Mouse (Mus musculus) hindbrain, embryonic 14.5 days (tissue): ENCODE results near the gene Trim40. TPM values are rescaled to one million over a fixed set of nuclear protein-coding genes. Genes with fewer than 3 reads are reported as not detected.
A peak's percentile ranks its signal among the peaks of the same experiment; 100 is the strongest.
"Not testable (repeated sequence)": the region's sequence is repeated elsewhere in the genome, so short reads cannot be mapped to it uniquely, and the experiment has no call there.

ENCODE experiments used
- ATAC-seq: fragments of 200-750 bp; cut with Nextera tagmentation; 2 replicates; pipeline ENCODE4 v1.8.0; 2017; ENCODE audit warnings: moderate number of reproducible peaks, mild to moderate bottlenecking, moderate TSS enrichment, moderate library complexity; ENCODE audit not compliant: low FRiP score
- DNase-seq: peaks from one replicate; pipeline ENCODE4 v3.0.0-alpha.2; 2015; ENCODE audit warnings: low spot score
- H3K27ac ChIP-seq: fragments of 300-500 bp; sonication (generic); 2 replicates; pipeline ENCODE4 v1.5.1; 2014; ENCODE audit warnings: mild to moderate bottlenecking, moderate library complexity
- H3K27me3 ChIP-seq: fragments of 300-500 bp; sonication (generic); 2 replicates; pipeline ENCODE4 v1.6.1; 2014; ENCODE audit warnings: mild to moderate bottlenecking, low read length, mixed read lengths; ENCODE audit not compliant: control insufficient read depth, insufficient read depth
- H3K36me3 ChIP-seq: fragments of 300-500 bp; sonication (generic); replicated peaks from 2 replicates; pipeline ENCODE4 v1.6.1; 2014; ENCODE audit not compliant: control insufficient read depth, insufficient read depth
- H3K4me1 ChIP-seq: fragments of 300-500 bp; sonication (generic); replicated peaks from 2 replicates; pipeline ENCODE4 v1.6.1; 2014; ENCODE audit warnings: antibody characterized with exemption, low read length, mixed read lengths; ENCODE audit not compliant: control insufficient read depth, insufficient read depth
- H3K4me2 ChIP-seq: fragments of 300-500 bp; sonication (generic); replicated peaks from 2 replicates; pipeline ENCODE4 v1.6.1; 2014; ENCODE audit warnings: mild to moderate bottlenecking, moderate library complexity
- H3K4me3 ChIP-seq: fragments of 300-500 bp; sonication (generic); replicated peaks from 2 replicates; pipeline ENCODE4 v1.5.1; 2014; ENCODE audit warnings: mild to moderate bottlenecking, low read length
- H3K9ac ChIP-seq: fragments of 300-500 bp; sonication (generic); 2 replicates; pipeline ENCODE4 v1.6.1; 2014
- H3K9me3 ChIP-seq: fragments of 300-500 bp; sonication (generic); 2 replicates; pipeline ENCODE4 v1.6.1; 2016; ENCODE audit warnings: low read length; ENCODE audit not compliant: control insufficient read depth
- WGBS: fragments of 180-500 bp; shearing (Covaris S2); extraction: QIAGEN DNeasy Blood & Tissue Kit; methylation state at CpG from one replicate; pipeline ENCODE4 v1.1.7; 2014; 5-methylcytosine and 5-hydroxymethylcytosine counted together
- polyA plus RNA-seq: library from polyadenylated mRNA; unstranded; fragments of >200 nt; fragmentation: Nextera tagmentation; extraction: Ambion mirVana; gene quantifications from 2 replicates; pipeline ENCODE4 v1.2.1, GENCODE M21; 2014

The Trim40 gene
- polyA plus RNA-seq, 1 experiment from 2014 or later: not detected

DNA sequence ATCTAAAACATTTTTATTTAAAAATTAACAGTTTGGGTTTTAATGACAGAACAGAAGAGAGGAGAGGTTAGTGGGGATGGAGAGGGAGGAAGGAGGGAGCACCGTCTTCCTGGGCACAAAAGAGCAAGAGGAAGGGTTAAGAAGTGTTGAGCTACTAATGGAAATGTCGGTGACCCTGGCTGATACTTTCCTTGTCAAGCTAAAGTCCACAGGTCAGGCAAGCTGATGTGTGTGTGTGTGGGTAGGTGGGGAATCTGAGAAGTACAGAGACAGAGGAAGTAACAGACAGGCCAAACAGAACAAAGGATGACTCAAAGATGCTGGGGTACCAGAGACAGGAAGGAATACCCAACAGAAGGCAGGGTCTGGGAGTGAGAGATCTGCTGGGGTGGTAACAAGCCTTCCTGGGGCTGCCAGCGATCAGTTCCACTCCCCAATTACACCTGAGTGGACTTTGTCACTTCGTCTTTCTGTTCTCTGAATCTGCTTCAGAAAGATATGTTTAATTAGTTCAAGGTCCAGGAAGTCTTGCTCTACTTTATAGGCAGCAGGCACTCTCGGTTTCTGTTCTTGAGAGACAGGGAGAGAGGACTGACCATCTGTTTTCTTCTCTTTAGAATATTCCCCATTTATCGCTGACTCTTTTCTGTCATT lies 7.8 kb upstream of the Trim40 start, which contains the start of gene Trim31:
TSS of gene Trim31 (plus strand) at position 567 of the 654 bp plus-strand sequence.
- Histone ChIP-seq H3K27me3 (no peaks in the 10 kb centered on the region), H3K4me1 (no peaks in the 10 kb centered on the region), H3K36me3 (no peaks in the 10 kb centered on the region), H3K4me2 (no peak within 1 kb of the TSS), H3K27ac (no peak within 1 kb of the TSS), H3K9ac (no peak within 1 kb of the TSS), H3K9me3 (no peaks in the 10 kb centered on the region), H3K4me3 (no peak within 1 kb of the TSS)
- ATAC-seq: no peak
- WGBS: 77% methylated on average over 6 of the region's 6 CpGs
- DNase-seq: no peak

DNA sequence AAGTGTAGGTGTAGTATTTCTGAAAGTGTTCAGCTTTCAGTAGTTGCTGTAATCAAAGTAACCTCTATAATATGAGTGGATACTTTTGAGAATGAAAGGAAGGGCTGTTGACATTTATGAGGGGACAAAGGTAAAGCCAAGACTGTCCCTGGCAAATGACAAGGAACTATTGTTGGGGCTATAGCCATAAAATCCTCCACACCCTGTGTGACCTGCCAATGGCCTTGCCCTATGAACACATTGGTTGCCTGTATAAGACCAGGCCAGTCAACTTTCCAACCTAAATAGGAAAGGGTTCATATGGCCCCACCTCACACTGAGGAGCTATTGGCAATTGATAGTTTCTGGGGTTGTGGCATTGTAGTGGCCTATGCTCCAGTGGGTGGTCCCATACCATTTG lies 7.1 kb upstream of the Trim40 start:
- ATAC-seq: no peak

DNA sequence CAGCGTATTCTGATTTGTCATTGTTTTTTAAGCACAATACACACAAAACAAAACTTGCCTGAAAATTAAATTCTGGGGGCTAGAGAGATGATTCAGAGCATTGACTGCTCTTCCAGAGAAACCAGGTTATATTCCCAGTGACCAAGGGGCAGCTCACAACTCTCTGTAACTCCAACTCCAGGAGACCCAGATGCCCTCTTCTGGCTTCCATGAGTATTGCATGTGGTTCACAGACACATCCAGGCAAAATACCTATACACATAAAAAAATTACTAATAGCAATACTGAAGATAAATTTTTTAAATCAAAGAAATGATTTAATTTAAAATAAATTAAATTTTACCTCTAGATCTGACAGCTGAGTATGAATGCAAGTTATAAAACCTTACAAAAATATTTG lies 6.7 kb upstream of the Trim40 start:
- Histone ChIP-seq H3K27ac (no peak overlapping the region), H3K36me3 (no peaks in the 10 kb centered on the region), H3K9me3 (no peaks in the 10 kb centered on the region), H3K9ac (no peak overlapping the region), H3K27me3 (no peaks in the 10 kb centered on the region), H3K4me1 (no peaks in the 10 kb centered on the region), H3K4me2 (no peak overlapping the region), H3K4me3 (no peak overlapping the region)
- WGBS: 95% methylated on average over 1 of the region's 1 CpGs
- no peak for ATAC-seq
- DNase-seq: peak; percentile 56

More for the DNA sequence above, 7.1 kb upstream of the Trim40 start:
- no peak for DNase-seq
- no peak overlapping the region for H3K27ac ChIP-seq
- H3K27me3 ChIP-seq: no peaks in the 10 kb centered on the region
- no peaks in the 10 kb centered on the region for H3K36me3 ChIP-seq
- H3K9ac ChIP-seq: no peak overlapping the region
- H3K4me1 ChIP-seq: no peaks in the 10 kb centered on the region
- H3K4me2 ChIP-seq: no peak overlapping the region
- no peak overlapping the region for H3K4me3 ChIP-seq
- no peaks in the 10 kb centered on the region for H3K9me3 ChIP-seq

DNA sequence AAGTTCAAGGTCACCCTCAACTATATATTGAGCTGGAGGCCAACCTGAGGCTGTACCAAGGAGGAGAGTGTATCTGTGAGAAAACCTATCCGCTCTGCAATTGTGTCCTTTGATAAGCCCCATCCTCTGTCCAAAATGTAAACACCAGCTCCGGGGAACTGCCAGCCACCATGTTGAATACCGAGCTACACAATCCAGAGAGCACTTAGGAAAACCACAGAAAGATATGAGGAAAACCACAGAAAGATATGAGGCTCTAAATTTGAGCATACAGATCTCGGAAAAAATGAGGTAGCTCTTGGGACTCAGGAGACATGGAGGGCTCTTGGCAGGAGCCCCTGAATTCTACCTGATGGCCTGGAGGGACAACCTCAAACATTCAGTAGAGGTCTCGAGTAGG lies 3.5 kb upstream of the Trim40 start:
- no peak for DNase-seq
- Histone ChIP-seq H3K27me3 (no peaks in the 10 kb centered on the region), H3K4me2 (no peak overlapping the region), H3K4me1 (no peaks in the 10 kb centered on the region), H3K27ac (no peak overlapping the region), H3K4me3 (no peak overlapping the region), H3K9ac (no peak overlapping the region), H3K36me3 (no peaks in the 10 kb centered on the region), H3K9me3 (no peaks in the 10 kb centered on the region)
- no peak for ATAC-seq
- 80% methylated on average over 5 of the region's 5 CpGs for WGBS

DNA sequence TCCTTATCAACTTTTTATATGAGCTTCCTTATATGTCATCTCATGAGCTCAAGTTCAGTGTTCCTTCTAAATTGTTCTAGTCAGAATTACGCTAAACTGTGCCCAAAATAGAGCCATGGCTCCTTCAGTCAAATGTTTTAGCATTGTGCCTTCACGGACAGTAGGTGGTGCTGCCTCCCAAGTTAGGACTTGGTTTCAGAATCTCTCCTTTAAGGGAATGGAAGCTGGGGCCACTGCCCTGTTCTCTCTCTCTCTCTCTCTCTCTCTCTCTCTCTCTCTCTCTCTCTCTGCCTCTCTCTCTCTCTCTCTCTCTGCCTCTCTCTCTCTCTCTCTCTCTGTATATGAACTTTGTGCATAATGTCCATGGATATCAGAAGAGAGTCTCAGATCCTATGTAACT lies 2.4 kb upstream of the Trim40 start:
- Histone ChIP-seq H3K4me2 (no peak overlapping the region), H3K9me3 (no peaks in the 10 kb centered on the region), H3K36me3 (no peaks in the 10 kb centered on the region), H3K27ac (no peak overlapping the region), H3K9ac (no peak overlapping the region), H3K4me3 (no peak overlapping the region), H3K4me1 (no peaks in the 10 kb centered on the region), H3K27me3 (no peaks in the 10 kb centered on the region)
- 26% methylated on average over 2 of the region's 2 CpGs for WGBS
- ATAC-seq (no peak), DNase-seq (peak; percentile 57)

DNA sequence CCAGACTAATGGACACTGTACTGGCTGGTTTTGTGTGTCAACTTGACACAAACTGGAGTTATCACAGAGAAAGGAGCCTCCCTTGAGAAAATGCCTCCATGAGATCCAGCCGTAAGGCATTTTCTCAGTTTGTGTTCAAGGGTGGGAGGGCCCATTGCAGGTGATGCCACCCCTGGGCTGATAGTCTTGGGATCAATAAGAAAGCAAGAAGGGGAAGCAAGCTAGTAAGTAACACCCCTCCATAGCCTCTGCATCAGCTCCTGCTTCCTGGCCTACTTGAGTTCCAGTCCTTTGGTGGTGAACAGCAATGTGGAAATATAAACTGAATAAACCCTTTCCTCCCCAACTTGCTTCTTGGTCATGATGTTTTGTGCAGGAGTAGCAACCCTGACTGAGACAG lies 1.6 kb upstream of the Trim40 start:
- H3K9me3 ChIP-seq, DNase-seq, H3K9ac ChIP-seq, ATAC-seq, H3K27me3 ChIP-seq, H3K4me2 ChIP-seq, H3K4me1 ChIP-seq, H3K36me3 ChIP-seq, H3K4me3 ChIP-seq, H3K27ac ChIP-seq: not testable (repeated sequence)
- WGBS: 86% methylated on average over 1 of the region's 1 CpGs

DNA sequence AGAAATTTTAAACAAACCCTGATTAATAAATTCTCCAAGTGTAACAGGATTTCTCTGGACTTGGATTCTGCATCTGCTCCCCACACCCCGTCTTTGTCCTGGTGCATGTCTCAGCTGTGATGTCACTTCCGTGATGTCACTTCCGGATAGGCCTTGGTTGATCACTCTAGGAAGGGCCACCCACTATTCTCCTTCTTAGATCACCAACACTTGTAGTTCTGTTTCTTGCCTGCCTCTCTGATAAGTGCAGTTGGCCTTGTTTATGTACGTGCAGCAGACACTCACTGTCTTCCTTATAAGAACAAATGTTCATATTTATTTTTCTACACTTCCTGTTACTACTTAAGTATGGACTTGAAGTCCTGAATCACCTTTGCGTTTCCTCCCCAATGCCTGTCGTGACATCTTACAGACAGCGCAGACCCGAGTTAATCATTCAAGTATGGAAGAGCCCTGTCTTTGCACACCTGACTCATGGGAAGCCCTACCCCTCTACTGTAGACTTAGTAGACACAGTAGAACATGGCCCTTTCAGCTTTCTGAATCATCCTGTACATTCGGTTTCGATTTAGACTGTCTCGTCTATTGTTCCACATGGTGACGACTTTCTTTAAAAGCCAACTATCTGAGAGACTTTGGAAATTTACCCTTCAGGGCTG lies 4.7 kb downstream of the Trim40 start:
- no peak overlapping the region for H3K9ac ChIP-seq
- no peaks in the 10 kb centered on the region for H3K36me3 ChIP-seq
- no peak for ATAC-seq
- no peaks in the 10 kb centered on the region for H3K27me3 ChIP-seq
- H3K4me2 ChIP-seq: no peak overlapping the region
- no peak overlapping the region for H3K27ac ChIP-seq
- H3K9me3 ChIP-seq: no peaks in the 10 kb centered on the region
- no peak for DNase-seq
- no peak overlapping the region for H3K4me3 ChIP-seq
- WGBS: 94% methylated on average over 12 of the region's 12 CpGs
- H3K4me1 ChIP-seq: no peaks in the 10 kb centered on the region

DNA sequence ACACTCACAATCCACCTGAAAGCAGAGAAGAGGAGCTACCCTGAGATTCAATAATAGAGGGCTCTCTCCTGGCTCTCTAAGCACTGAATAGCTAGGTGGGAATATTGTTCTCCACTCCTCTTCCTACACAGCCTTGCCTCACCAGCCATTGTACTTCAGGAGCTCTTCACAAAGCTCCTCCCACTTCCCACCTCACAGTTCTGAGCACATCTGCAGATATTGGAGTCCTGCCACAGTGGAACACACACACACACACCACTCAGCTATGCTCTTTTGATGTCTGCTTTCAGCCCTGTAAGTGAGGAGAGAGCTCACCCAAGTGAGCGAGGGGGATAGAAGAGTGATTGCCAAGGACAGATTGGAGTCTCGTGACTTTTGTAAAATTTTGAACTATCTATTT lies 6.6 kb downstream of the Trim40 start:
- Histone ChIP-seq H3K9me3 (no peaks in the 10 kb centered on the region), H3K27me3 (no peaks in the 10 kb centered on the region), H3K27ac (no peak overlapping the region), H3K4me2 (no peak overlapping the region), H3K4me1 (no peaks in the 10 kb centered on the region), H3K9ac (no peak overlapping the region), H3K4me3 (no peak overlapping the region), H3K36me3 (no peaks in the 10 kb centered on the region)
- 79% methylated on average over 2 of the region's 2 CpGs for WGBS
- no peak for DNase-seq
- ATAC-seq: no peak

DNA sequence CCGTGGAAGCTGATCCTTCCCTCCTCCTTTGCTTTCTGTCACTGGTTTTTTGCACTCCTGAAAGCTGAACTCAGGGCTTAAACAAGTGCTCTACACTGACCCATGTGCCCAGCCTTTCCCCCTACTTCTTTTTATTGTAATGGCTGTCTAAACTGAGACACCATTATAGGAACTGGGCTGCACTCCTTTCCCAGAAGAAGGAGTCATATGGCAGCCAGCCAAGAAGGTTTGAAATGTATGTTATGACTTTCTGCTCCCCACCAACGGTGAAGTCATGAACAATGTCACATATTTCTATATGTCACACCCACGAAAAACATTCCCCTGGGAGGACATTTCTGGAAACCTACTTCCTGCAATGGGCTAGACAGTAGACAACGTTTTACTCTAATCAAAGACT lies 15.3 kb downstream of the Trim40 start:
- no peak overlapping the region for H3K27ac ChIP-seq
- no peaks in the 10 kb centered on the region for H3K36me3 ChIP-seq
- no peaks in the 10 kb centered on the region for H3K4me1 ChIP-seq
- H3K27me3 ChIP-seq: no peaks in the 10 kb centered on the region
- DNase-seq: no peak
- H3K9ac ChIP-seq: no peak overlapping the region
- no peak overlapping the region for H3K4me2 ChIP-seq
- no peaks in the 10 kb centered on the region for H3K9me3 ChIP-seq
- no peak for ATAC-seq
- WGBS: 71% methylated on average over 4 of the region's 4 CpGs
- H3K4me3 ChIP-seq: no peak overlapping the region
